Mouse (Mus musculus) E14TG2a.4 (cell line): ENCODE results near the gene Arntl2.

Source experiments
- CTCF ChIP-seq: conservative IDR thresholded peaks from 2 replicates; pipeline ENCODE4 v1.5.1; 2014; ENCODE audit warnings: low read length
- NANOG ChIP-seq: IDR thresholded peaks from 2 replicates; pipeline ENCODE4 v1.6.1; 2014; ENCODE audit warnings: borderline replicate concordance, low read length, mixed read lengths
- POU5F1 ChIP-seq: IDR thresholded peaks from 2 replicates; pipeline ENCODE4 v1.6.1; 2014; ENCODE audit warnings: low read length, borderline replicate concordance

DNA sequence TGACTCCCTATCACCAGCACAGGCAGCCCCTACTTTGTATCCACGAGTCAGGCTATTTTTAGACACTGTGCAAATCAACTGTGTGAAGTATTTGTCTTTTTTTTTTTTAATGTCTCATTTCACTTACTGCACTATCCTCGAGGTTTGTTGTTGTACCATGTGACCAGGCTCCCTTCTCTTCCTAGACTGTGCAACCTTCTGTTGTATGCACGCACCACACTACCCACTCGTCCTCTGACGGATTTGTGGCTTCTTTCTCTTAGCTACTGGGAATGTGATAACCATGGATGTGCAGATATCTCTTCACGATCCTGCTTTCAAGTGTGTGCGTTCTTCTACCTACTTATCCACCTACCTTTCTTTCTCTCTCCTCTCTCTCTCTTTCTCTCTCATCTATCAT, 41.5 kb downstream of the Arntl2 start:
- TF ChIP-seq CTCF (no peak), NANOG (no peak), POU5F1 (no peak)
